Mouse (Mus musculus) forebrain, embryonic 14.5 days (tissue): ENCODE results near the gene Ddhd1. TPM values are rescaled to one million over a fixed set of nuclear protein-coding genes. Genes with fewer than 3 reads are reported as not detected.

ENCODE experiments used
- ATAC-seq: fragments of 200-750 bp; cut with Nextera tagmentation; 2 replicates; pipeline ENCODE4 v1.8.0; 2017; ENCODE audit warnings: mild to moderate bottlenecking, moderate library complexity
- DNase-seq: peaks from one replicate; pipeline ENCODE4 v3.0.0-alpha.2; 2015; ENCODE audit warnings: low spot score
- H3K27ac ChIP-seq: fragments of 300-500 bp; sonication (generic); 2 replicates; pipeline ENCODE4 v1.5.1; 2014; ENCODE audit warnings: low read depth, mild to moderate bottlenecking, control low read depth, low read length, moderate library complexity
- H3K27me3 ChIP-seq: fragments of 300-500 bp; sonication (generic); replicated peaks from 2 replicates; pipeline ENCODE4 v1.6.1; 2014; ENCODE audit warnings: low read length, control low read depth, mixed read lengths; ENCODE audit not compliant: control insufficient read depth, insufficient read depth
- H3K36me3 ChIP-seq: fragments of 300-500 bp; sonication (generic); 2 replicates; pipeline ENCODE4 v1.6.1; 2014; ENCODE audit warnings: low read length, control low read depth; ENCODE audit not compliant: control insufficient read depth, insufficient read depth
- H3K4me1 ChIP-seq: fragments of 300-500 bp; sonication (generic); 2 replicates; pipeline ENCODE4 v1.6.1; 2014; ENCODE audit warnings: antibody characterized with exemption, low read length, control low read depth; ENCODE audit not compliant: control insufficient read depth, insufficient read depth
- H3K4me2 ChIP-seq: fragments of 300-500 bp; sonication (generic); 2 replicates; pipeline ENCODE4 v1.6.1; 2014; ENCODE audit warnings: mild to moderate bottlenecking, control low read depth, low read length
- H3K4me3 ChIP-seq: fragments of 300-500 bp; sonication (generic); 2 replicates; pipeline ENCODE4 v1.5.1; 2014; ENCODE audit warnings: low read depth, low read length, control low read depth
- H3K9ac ChIP-seq: fragments of 300-500 bp; sonication (generic); 2 replicates; pipeline ENCODE4 v1.6.1; 2014; ENCODE audit warnings: mild to moderate bottlenecking, low read length, control low read depth, moderate library complexity
- H3K9me3 ChIP-seq: fragments of 300-500 bp; sonication (generic); replicated peaks from 2 replicates; pipeline ENCODE4 v1.6.1; 2016; ENCODE audit warnings: low read length, control low read depth, mixed read lengths; ENCODE audit not compliant: control insufficient read depth
- WGBS: fragments of 180-500 bp; shearing (Covaris S2); extraction: QIAGEN DNeasy Blood & Tissue Kit; methylation state at CpG from one replicate; pipeline ENCODE4 v1.1.7; 2014; 5-methylcytosine and 5-hydroxymethylcytosine counted together
- polyA plus RNA-seq: library from polyadenylated mRNA; unstranded; fragments of >200 nt; fragmentation: Nextera tagmentation; extraction: Ambion mirVana; gene quantifications from 2 replicates; pipeline ENCODE4 v1.2.1, GENCODE M21; 2014

Ddhd1 gene
- polyA plus RNA-seq, 1 experiment from 2014 or later = 15.5 TPM

- WGBS = 68% methylated on average over 5 of the region's 5 CpGs
These were observed 19.2 kb downstream of the Ddhd1 start for GRCm38 (mm10) chr14:45638717-45639116.

GRCm38 (mm10) chr14:45635496-45635895 lies 22.4 kb downstream of the Ddhd1 start:
- ATAC-seq = no peak
- Histone ChIP-seq H3K9ac (no peak overlapping the region), H3K36me3 (no peaks in the 10 kb centered on the region), H3K27ac (no peak overlapping the region), H3K4me1 (no peaks in the 10 kb centered on the region), H3K4me2 (no peak overlapping the region), H3K4me3 (no peak overlapping the region), H3K9me3 (no peaks in the 10 kb centered on the region), H3K27me3 (no peaks in the 10 kb centered on the region)
- 94% methylated on average over 1 of the region's 1 CpGs for WGBS
- DNase-seq = no peak

More at GRCm38 (mm10) chr14:45638717-45639116, 19.2 kb downstream of the Ddhd1 start:
- H3K9ac ChIP-seq = no peak overlapping the region
- no peaks in the 10 kb centered on the region for H3K9me3 ChIP-seq
- no peak overlapping the region for H3K27ac ChIP-seq
- no peak for DNase-seq
- no peaks in the 10 kb centered on the region for H3K27me3 ChIP-seq
- H3K4me3 ChIP-seq = no peak overlapping the region
- peaks cover 15% of the 10 kb centered on the region for H3K4me1 ChIP-seq
- no peak overlapping the region for H3K4me2 ChIP-seq
- H3K36me3 ChIP-seq = no peaks in the 10 kb centered on the region
- ATAC-seq = no peak

DNA sequence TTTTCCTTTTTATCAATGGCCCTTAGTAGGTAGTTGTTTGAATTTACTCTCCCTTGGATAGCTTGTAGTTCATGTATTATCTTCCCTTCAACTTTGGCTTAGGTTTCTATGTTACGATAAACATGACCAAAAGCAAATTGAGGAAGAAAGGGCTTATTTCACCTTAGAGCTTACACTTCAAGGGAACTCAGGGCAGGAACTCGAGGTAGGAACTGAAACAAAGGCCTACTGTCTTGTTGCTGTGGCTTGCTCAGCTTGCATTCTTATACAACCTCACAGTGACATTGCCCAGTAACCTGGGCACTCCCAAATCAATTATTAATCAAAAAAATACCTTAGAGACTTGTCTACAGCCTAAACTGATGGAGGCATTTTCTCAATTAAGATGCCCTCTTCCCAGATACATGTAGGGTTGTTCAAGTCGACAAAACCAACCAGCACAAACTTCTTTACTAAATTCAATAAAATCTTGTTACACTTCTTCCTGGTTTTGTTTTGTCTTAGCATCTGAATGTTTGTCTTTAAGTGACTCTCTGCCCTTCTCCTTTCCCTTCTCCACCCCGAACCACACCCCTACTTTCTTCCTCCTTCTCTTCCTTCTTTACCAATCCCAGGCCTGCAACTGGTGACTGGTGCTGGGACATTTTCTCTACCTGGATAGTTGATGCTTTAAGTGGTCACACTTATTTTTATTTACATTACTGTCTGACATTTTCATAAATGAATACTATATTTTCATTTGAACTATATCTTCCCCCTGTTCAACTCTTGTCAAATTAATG lies 25.0 kb downstream of the Ddhd1 start:
- Histone ChIP-seq H3K4me3 (no peak overlapping the region), H3K9ac (no peak overlapping the region), H3K4me1 (no peaks in the 10 kb centered on the region), H3K4me2 (no peak overlapping the region), H3K27ac (no peak overlapping the region), H3K27me3 (no peaks in the 10 kb centered on the region), H3K36me3 (no peaks in the 10 kb centered on the region), H3K9me3 (no peaks in the 10 kb centered on the region)
- DNase-seq (no peak), ATAC-seq (no peak)
- WGBS = 89% methylated on average over 4 of the region's 4 CpGs

GRCm38 (mm10) chr14:45630544-45630943 lies 27.4 kb downstream of the Ddhd1 start:
- no peaks in the 10 kb centered on the region for H3K4me1 ChIP-seq
- no peak overlapping the region for H3K27ac ChIP-seq
- no peaks in the 10 kb centered on the region for H3K27me3 ChIP-seq
- no peak for ATAC-seq
- WGBS = 93% methylated on average over 5 of the region's 5 CpGs
- no peak overlapping the region for H3K9ac ChIP-seq
- H3K9me3 ChIP-seq = no peaks in the 10 kb centered on the region
- no peak overlapping the region for H3K4me3 ChIP-seq
- no peak for DNase-seq
- H3K4me2 ChIP-seq = no peak overlapping the region
- H3K36me3 ChIP-seq = no peaks in the 10 kb centered on the region

GRCm38 (mm10) chr14:45629938-45630337 lies 28.0 kb downstream of the Ddhd1 start:
- H3K27ac ChIP-seq = no peak overlapping the region
- WGBS = 89% methylated on average over 1 of the region's 1 CpGs
- ATAC-seq = no peak
- no peaks in the 10 kb centered on the region for H3K4me1 ChIP-seq
- H3K27me3 ChIP-seq = no peaks in the 10 kb centered on the region
- H3K4me3 ChIP-seq = no peak overlapping the region
- no peaks in the 10 kb centered on the region; the same call in 1 of the 2 replicates for H3K36me3 ChIP-seq
- no peak overlapping the region for H3K9ac ChIP-seq
- no peaks in the 10 kb centered on the region for H3K9me3 ChIP-seq
- no peak overlapping the region for H3K4me2 ChIP-seq
- no peak for DNase-seq

DNA sequence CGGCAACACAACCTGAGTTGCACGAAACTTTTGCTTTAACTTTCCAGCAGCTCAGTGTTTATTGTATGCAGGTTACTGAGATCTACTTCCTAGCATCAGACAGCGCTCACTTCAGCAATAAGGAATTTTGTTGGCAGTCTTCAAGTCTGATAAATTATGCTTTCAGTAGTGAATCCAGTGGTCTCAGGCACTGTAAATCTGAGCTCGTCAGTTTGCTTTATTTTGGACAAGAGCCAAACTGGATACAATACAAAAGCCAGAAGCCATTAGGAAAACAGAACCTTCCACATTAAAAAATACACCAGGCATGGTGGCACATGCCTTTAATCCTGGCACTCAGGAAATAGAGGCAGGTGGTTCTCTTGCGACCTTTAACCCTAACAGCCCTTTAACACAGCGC lies 39.6 kb downstream of the Ddhd1 start:
- 51% methylated on average over 6 of the region's 6 CpGs for WGBS
- Histone ChIP-seq H3K27me3 (no peaks in the 10 kb centered on the region), H3K4me3 (no peak overlapping the region), H3K9ac (no peak overlapping the region), H3K9me3 (no peaks in the 10 kb centered on the region), H3K4me1 (no peaks in the 10 kb centered on the region), H3K4me2 (no peak overlapping the region), H3K36me3 (peaks cover 38% of the 10 kb centered on the region), H3K27ac (no peak overlapping the region)
- DNase-seq (peak; percentile 54), ATAC-seq (0 out of 2 replicates have a peak, but pooled peaks have one; percentile 40)

GRCm38 (mm10) chr14:45616526-45616925 lies 41.4 kb downstream of the Ddhd1 start:
- Histone ChIP-seq H3K9ac (no peak overlapping the region), H3K4me1 (no peaks in the 10 kb centered on the region), H3K9me3 (no peaks in the 10 kb centered on the region), H3K36me3 (peaks cover 52% of the 10 kb centered on the region), H3K4me3 (no peak overlapping the region), H3K27me3 (no peaks in the 10 kb centered on the region), H3K4me2 (no peak overlapping the region), H3K27ac (no peak overlapping the region)
- 95% methylated on average over 5 of the region's 5 CpGs for WGBS
- ATAC-seq = no peak
- no peak for DNase-seq

DNA sequence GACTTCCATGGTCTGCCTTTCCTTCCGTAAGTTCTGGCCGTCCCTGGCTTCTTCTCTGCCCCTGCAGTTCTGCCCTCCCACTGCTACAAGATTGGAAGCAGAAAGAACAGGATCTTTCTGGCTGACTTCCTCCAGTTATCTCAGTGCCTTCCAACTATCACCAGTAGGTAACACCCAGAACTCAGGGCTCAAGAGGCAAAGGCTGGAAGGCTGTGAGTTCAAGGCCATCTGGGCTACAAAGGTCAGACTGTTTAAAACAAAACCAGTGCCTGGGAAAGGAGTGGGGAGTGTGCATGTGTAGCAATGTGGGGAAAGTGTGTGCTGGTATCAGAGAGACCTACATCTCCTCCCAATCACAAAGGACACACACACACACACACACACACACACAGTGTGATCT lies 42.2 kb downstream of the Ddhd1 start:
- Histone ChIP-seq H3K4me1 (no peaks in the 10 kb centered on the region), H3K4me2 (no peak overlapping the region), H3K27ac (no peak overlapping the region), H3K4me3 (no peak overlapping the region), H3K36me3 (peaks cover 52% of the 10 kb centered on the region), H3K9ac (no peak overlapping the region), H3K9me3 (no peaks in the 10 kb centered on the region), H3K27me3 (no peaks in the 10 kb centered on the region)
- DNase-seq = no peak
- no peak for ATAC-seq
- 90% methylated on average over 2 of the region's 2 CpGs for WGBS

DNA sequence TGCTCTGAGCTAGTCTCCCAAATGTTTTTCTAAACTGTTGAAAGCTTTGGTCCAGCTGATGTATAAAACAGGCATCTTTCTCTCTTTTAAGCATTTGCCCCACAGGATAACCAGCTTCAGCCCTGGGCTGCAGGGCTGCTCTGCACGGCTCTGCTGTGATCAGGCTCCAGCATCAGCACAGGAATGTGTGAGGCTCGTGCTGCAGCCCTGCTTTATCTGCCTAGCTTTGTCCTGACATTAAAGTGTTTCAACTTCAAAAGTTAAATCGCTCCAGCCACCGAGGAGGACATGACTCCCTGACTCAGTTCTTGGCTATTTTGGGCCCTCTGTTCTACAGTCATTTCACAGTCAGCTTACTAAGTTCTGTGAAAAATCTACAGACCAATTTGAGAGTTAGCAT lies 43.1 kb downstream of the Ddhd1 start:
- no peak overlapping the region for H3K4me3 ChIP-seq
- peaks cover 54% of the 10 kb centered on the region for H3K36me3 ChIP-seq
- 89% methylated on average over 4 of the region's 4 CpGs for WGBS
- H3K27me3 ChIP-seq = no peaks in the 10 kb centered on the region
- no peaks in the 10 kb centered on the region for H3K9me3 ChIP-seq
- H3K4me1 ChIP-seq = no peaks in the 10 kb centered on the region
- no peak overlapping the region for H3K9ac ChIP-seq
- H3K4me2 ChIP-seq = no peak overlapping the region
- no peak for ATAC-seq
- no peak for DNase-seq
- no peak overlapping the region for H3K27ac ChIP-seq
